Mouse (Mus musculus) brain, embryonic 14.5 days (tissue): ENCODE results near the gene Cdc6. TPM values are rescaled to one million over a fixed set of nuclear protein-coding genes. Genes with fewer than 3 reads are reported as not detected.
A peak's percentile ranks its signal among the peaks of the same experiment; 100 is the strongest.

Experiments used
- DNase-seq: peaks from one replicate; pipeline ENCODE4 v3.0.0-alpha.2; 2011; ENCODE audit warnings: low read depth
- CTCF ChIP-seq: fragments of 200-500 bp; IDR thresholded peaks from 2 replicates; pipeline ENCODE4 v1.5.1; 2012; ENCODE audit warnings: inconsistent platforms, mild to moderate bottlenecking, moderate library complexity, borderline replicate concordance; ENCODE audit not compliant: insufficient read depth, insufficient read length; ENCODE audit errors: extremely low read depth
- POLR2A ChIP-seq: fragments of 200-500 bp; IDR thresholded peaks from 2 replicates; pipeline ENCODE4 v1.6.1; 2012; ENCODE audit warnings: mild to moderate bottlenecking, inconsistent platforms, borderline replicate concordance; ENCODE audit not compliant: poor library complexity, insufficient read depth, insufficient read length, severe bottlenecking; ENCODE audit errors: extremely low read depth
- polyA plus RNA-seq: library from polyadenylated mRNA; depleted of rRNA; stranded (reverse); fragments of >200 nt; gene quantifications from 2 replicates; pipeline ENCODE4 v1.2.3, GENCODE M21; 2012

The Cdc6 gene
- polyA plus RNA-seq, 1 experiment = 4.5 TPM

- no peak for TF ChIP-seq POLR2A
- TF ChIP-seq CTCF = no peak
- no peak for DNase-seq
Observed at GRCm38 (mm10) chr11:98942555-98942922, 34.9 kb downstream of the Cdc6 start.

GRCm38 (mm10) chr11:98942923-98943641, 35.5 kb downstream of the Cdc6 start:
- DNase-seq = peak; percentile 70
- no peak for TF ChIP-seq CTCF
- no peak for TF ChIP-seq POLR2A

GRCm38 (mm10) chr11:98943741-98944461, 36.3 kb downstream of the Cdc6 start:
- TF ChIP-seq CTCF (no peak), POLR2A (no peak)
- peak; percentile 25 for DNase-seq

GRCm38 (mm10) chr11:98944897-98945604, 37.5 kb downstream of the Cdc6 start:
- DNase-seq = peak; percentile 39
- TF ChIP-seq CTCF = no peak
- no peak for TF ChIP-seq POLR2A

- TF ChIP-seq CTCF (no peak), POLR2A (no peak)
- no peak for DNase-seq
Observed at GRCm38 (mm10) chr11:98945605-98945977, 38.0 kb downstream of the Cdc6 start.

- TF ChIP-seq CTCF = no peak
- no peak for TF ChIP-seq POLR2A
- DNase-seq = no peak
Observed at GRCm38 (mm10) chr11:98947969-98948569, 40.5 kb downstream of the Cdc6 start.

- TF ChIP-seq CTCF (no peak), POLR2A (no peak)
- DNase-seq = no peak
Observed at GRCm38 (mm10) chr11:98949242-98949957, 41.8 kb downstream of the Cdc6 start.

- TF ChIP-seq POLR2A = no peak
- no peak for TF ChIP-seq CTCF
- DNase-seq = no peak
Observed at GRCm38 (mm10) chr11:98949958-98950460, 42.4 kb downstream of the Cdc6 start.

- no peak for TF ChIP-seq CTCF
- no peak for TF ChIP-seq POLR2A
- DNase-seq = no peak
Observed at GRCm38 (mm10) chr11:98950484-98950883, 42.9 kb downstream of the Cdc6 start.

- TF ChIP-seq POLR2A (no peak), CTCF (no peak)
Observed at GRCm38 (mm10) chr11:98951026-98951906, 43.7 kb downstream of the Cdc6 start.

GRCm38 (mm10) chr11:98952111-98952510, 44.5 kb downstream of the Cdc6 start:
- no peak for DNase-seq
- TF ChIP-seq POLR2A = no peak

More at GRCm38 (mm10) chr11:98951026-98951906, 43.7 kb downstream of the Cdc6 start:
- DNase-seq = peak; percentile 76
